Mouse (Mus musculus) MEL (cell line): ENCODE measurements around the gene Klf1. TPM values are rescaled to one million over a fixed set of nuclear protein-coding genes. Genes with fewer than 3 reads are reported as not detected.

Experiments used
- DNase-seq: peaks from one replicate; pipeline ENCODE4 v3.0.0; 2011; ENCODE audit warnings: low read depth, low spot score
- H3K27ac ChIP-seq: 2 replicates; pipeline ENCODE4 v1.5.1; 2012; ENCODE audit warnings: low read depth, mild to moderate bottlenecking, control low read depth, low read length, moderate library complexity; ENCODE audit not compliant: control insufficient read depth
- H3K27me3 ChIP-seq, 2 experiments: fragments of 150-350 bp in 1 of 2; sonication (generic) in 1 of 2; 2 replicates each; pipeline ENCODE4 v1.6.1; 2012; ENCODE audit warnings: low read length in 2 of 2, mild to moderate bottlenecking in 2 of 2, improper control_type of control experiment in 1 of 2, moderate library complexity in 1 of 2; ENCODE audit not compliant: insufficient read depth in 2 of 2, control insufficient read depth in 1 of 2
- H3K36me3 ChIP-seq, 2 experiments: 2 replicates each; pipeline ENCODE4 v1.6.1; 2012 to 2014; ENCODE audit warnings: low read length in 2 of 2, improper control_type of control experiment in 1 of 2, inconsistent platforms in 1 of 2, mild to moderate bottlenecking in 1 of 2; ENCODE audit not compliant: insufficient read depth in 2 of 2, control insufficient read depth in 1 of 2
- H3K4me1 ChIP-seq, 2 experiments: fragments of 150-350 bp in 1 of 2; sonication (generic) in 1 of 2; 2 replicates each; pipeline ENCODE4 v1.6.1; 2012; ENCODE audit warnings: low read length in 2 of 2, improper control_type of control experiment in 1 of 2, mild to moderate bottlenecking in 1 of 2; ENCODE audit not compliant: insufficient read depth in 2 of 2, control insufficient read depth in 1 of 2
- H3K4me3 ChIP-seq, 2 experiments: fragments of 150-350 bp in 1 of 2; sonication (generic) in 1 of 2; 2 replicates each; pipeline ENCODE4 v1.5.1; 2012; ENCODE audit warnings: low read depth in 2 of 2, low read length in 2 of 2, mild to moderate bottlenecking in 2 of 2, moderate library complexity in 2 of 2, control low read depth in 1 of 2, improper control_type of control experiment in 1 of 2; ENCODE audit not compliant: control insufficient read depth in 1 of 2, insufficient read depth in 1 of 2
- H3K79me2 ChIP-seq: 2 replicates; pipeline ENCODE4 v1.6.1; 2012; ENCODE audit warnings: mild to moderate bottlenecking, low read length, moderate library complexity; ENCODE audit not compliant: control insufficient read depth, poor library complexity, insufficient read depth
- H3K9ac ChIP-seq: 2 replicates; pipeline ENCODE4 v1.6.1; 2012; ENCODE audit warnings: low read depth, mild to moderate bottlenecking, control low read depth, low read length, moderate library complexity; ENCODE audit not compliant: control insufficient read depth, poor library complexity, severe bottlenecking
- H3K9me3 ChIP-seq: fragments of 150-350 bp; sonication (generic); replicated peaks from 2 replicates; pipeline ENCODE4 v1.6.1; 2012; ENCODE audit warnings: mild to moderate bottlenecking, low read length, improper control_type of control experiment, moderate library complexity; ENCODE audit not compliant: insufficient read depth
- CHD1 ChIP-seq: IDR thresholded peaks from 2 replicates; pipeline ENCODE4 v1.6.1; 2012; ENCODE audit warnings: low read depth, mild to moderate bottlenecking, inconsistent platforms, low read length, improper control_type of control experiment
- ELF1 ChIP-seq: IDR thresholded peaks from 2 replicates; pipeline ENCODE4 v1.6.1; 2014; ENCODE audit warnings: low read depth, mild to moderate bottlenecking, inconsistent platforms, low read length, improper control_type of control experiment, moderate library complexity
- EP300 ChIP-seq, 2 experiments: IDR thresholded peaks; 2 replicates each; pipeline ENCODE4 v1.6.1; 2011; ENCODE audit warnings: improper control_type of control experiment in 2 of 2, low read length in 2 of 2, low read depth in 1 of 2, mild to moderate bottlenecking in 1 of 2
- ETS1 ChIP-seq: IDR thresholded peaks from 2 replicates; pipeline ENCODE4 v1.6.1; 2012; ENCODE audit warnings: low read depth, mild to moderate bottlenecking, inconsistent platforms, low read length, improper control_type of control experiment, moderate library complexity
- GATA1 ChIP-seq: IDR thresholded peaks from 2 replicates; pipeline ENCODE4 v1.6.1; 2011; ENCODE audit warnings: low read depth, low read length, improper control_type of control experiment
- JUND ChIP-seq: IDR thresholded peaks from 2 replicates; pipeline ENCODE4 v1.6.1; 2011; ENCODE audit warnings: low read depth, mild to moderate bottlenecking, improper control_type of control experiment, low read length
- KAT2A ChIP-seq: conservative IDR thresholded peaks from 2 replicates; pipeline ENCODE4 v1.6.1; 2012; ENCODE audit warnings: low read depth, low read length, improper control_type of control experiment, inconsistent platforms
- MAZ ChIP-seq: IDR thresholded peaks from 2 replicates; pipeline ENCODE4 v1.6.1; 2012; ENCODE audit warnings: low read depth, mild to moderate bottlenecking, inconsistent platforms, low read length, improper control_type of control experiment
- MEF2A ChIP-seq: IDR thresholded peaks from 2 replicates; pipeline ENCODE4 v1.6.1; 2014; ENCODE audit warnings: low read depth, mild to moderate bottlenecking, inconsistent platforms, low read length, improper control_type of control experiment; ENCODE audit not compliant: poor library complexity, insufficient replicate concordance, severe bottlenecking; ENCODE audit errors: extremely low read depth
- MXI1 ChIP-seq: IDR thresholded peaks from 2 replicates; pipeline ENCODE4 v1.6.1; 2011; ENCODE audit warnings: mild to moderate bottlenecking, low read depth, low read length, improper control_type of control experiment
- MYB ChIP-seq: IDR thresholded peaks from 2 replicates; pipeline ENCODE4 v1.6.1; 2011; ENCODE audit warnings: mild to moderate bottlenecking, low read depth, low read length, improper control_type of control experiment
- NELFE ChIP-seq: IDR thresholded peaks from 2 replicates; pipeline ENCODE4 v1.6.1; 2011; ENCODE audit warnings: low read depth, low read length, improper control_type of control experiment
- NRF1 ChIP-seq: IDR thresholded peaks from 2 replicates; pipeline ENCODE4 v1.6.1; 2014; ENCODE audit warnings: low read depth, mild to moderate bottlenecking, inconsistent platforms, low read length, improper control_type of control experiment, moderate library complexity; ENCODE audit not compliant: poor library complexity, insufficient read depth, severe bottlenecking
- POLR2A ChIP-seq, 2 experiments: IDR thresholded peaks; 2 replicates each; pipeline ENCODE4 v1.6.1; 2011 to 2012; ENCODE audit warnings: low read length in 2 of 2, mild to moderate bottlenecking in 2 of 2, control low read depth in 1 of 2, improper control_type of control experiment in 1 of 2, low read depth in 1 of 2, moderate library complexity in 1 of 2; ENCODE audit not compliant: control insufficient read depth in 1 of 2, insufficient read depth in 1 of 2, poor library complexity in 1 of 2
- POLR2AphosphoS5 ChIP-seq: IDR thresholded peaks from 2 replicates; pipeline ENCODE4 v1.6.1; 2012; ENCODE audit warnings: low read depth, borderline replicate concordance, mild to moderate bottlenecking, inconsistent platforms, low read length, moderate library complexity, mixed read lengths
- SIN3A ChIP-seq: IDR thresholded peaks from 2 replicates; pipeline ENCODE4 v1.6.1; 2012; ENCODE audit warnings: low read length, improper control_type of control experiment, inconsistent platforms
- SMC3 ChIP-seq: IDR thresholded peaks from 2 replicates; pipeline ENCODE4 v1.6.1; 2011; ENCODE audit warnings: low read depth, low read length, improper control_type of control experiment
- TAL1 ChIP-seq: IDR thresholded peaks from 2 replicates; pipeline ENCODE4 v1.6.1; 2012; ENCODE audit warnings: mild to moderate bottlenecking, inconsistent platforms, low read length, moderate library complexity, mixed read lengths
- TBP ChIP-seq: IDR thresholded peaks from 2 replicates; pipeline ENCODE4 v1.8.0; 2011; ENCODE audit warnings: low read depth, low read length, improper control_type of control experiment
- TCF12 ChIP-seq: IDR thresholded peaks from 2 replicates; pipeline ENCODE4 v1.6.1; 2014; ENCODE audit warnings: low read depth, mild to moderate bottlenecking, inconsistent platforms, low read length, improper control_type of control experiment, moderate library complexity
- UBTF ChIP-seq: IDR thresholded peaks from 2 replicates; pipeline ENCODE4 v1.6.1; 2012; ENCODE audit warnings: low read depth, mild to moderate bottlenecking, inconsistent platforms, low read length, improper control_type of control experiment, moderate library complexity, borderline replicate concordance; ENCODE audit not compliant: insufficient read depth
- USF2 ChIP-seq, 2 experiments: IDR thresholded peaks; 2 replicates each; pipeline ENCODE4 v1.6.1; 2011 to 2012; ENCODE audit warnings: improper control_type of control experiment in 2 of 2, low read length in 2 of 2, borderline replicate concordance in 1 of 2, inconsistent platforms in 1 of 2, low read depth in 1 of 2, mild to moderate bottlenecking in 1 of 2; ENCODE audit not compliant: insufficient read depth in 1 of 2
- ZMIZ1 ChIP-seq: IDR thresholded peaks from 2 replicates; pipeline ENCODE4 v1.6.1; 2012; ENCODE audit warnings: low read depth, mild to moderate bottlenecking, inconsistent platforms, low read length, improper control_type of control experiment, moderate library complexity
- polyA plus RNA-seq, 2 experiments: library from polyadenylated mRNA; stranded (reverse) in 1 of 2; unstranded in 1 of 2; fragments of >175 nt in 1 of 2; fragments of >200 nt in 1 of 2; gene quantifications; 2 replicates each; pipeline versions ENCODE4 v1.2.1 to v1.2.4; 2012; ENCODE audit warnings: low replicate concordance in 2 of 2, low read depth in 1 of 2; ENCODE audit not compliant: insufficient read length in 2 of 2, insufficient read depth in 1 of 2, missing spikeins in 1 of 2
- total RNA-seq: library from RNA; depleted of rRNA; stranded (reverse); fragments of 300-350 nt; gene quantifications from 2 replicates; pipeline ENCODE4 v1.2.3, GENCODE M21; 2012

Klf1 gene
- total and polyA plus RNA-seq, 3 experiments, result 234 to 262 TPM; not detected in 1

GRCm38 (mm10) chr8:84908421-84909161 lies 6.9 kb downstream of the Klf1 start, which contains the start of gene Dnase2a (continued):
- TF ChIP-seq EP300 (IDR thresholded peaks at IDR 0.05; ENCODE audit: low read depth in 1 of 2, low read length in 2 of 2) (no peak), SMC3 (0 out of 2 replicates have a peak, but pooled peaks have one; percentile 2), NRF1 (no peak), POLR2A (IDR thresholded peaks at IDR 0.05; ENCODE audit: control insufficient read depth in 1 of 2, insufficient read depth in 1 of 2, low read depth in 1 of 2, low read length in 2 of 2, poor library complexity in 1 of 2) (peak; percentile 83 to 98), POLR2AphosphoS5 (no peak; the same call in 1 of the 2 replicates), ELF1 (0 out of 2 replicates have a peak, but pooled peaks have one; percentile 7), UBTF (no peak), KAT2A (no peak; the same call in 1 of the 2 replicates), ETS1 (0 out of 2 replicates have a peak, but pooled peaks have one; percentile 6)

DNA sequence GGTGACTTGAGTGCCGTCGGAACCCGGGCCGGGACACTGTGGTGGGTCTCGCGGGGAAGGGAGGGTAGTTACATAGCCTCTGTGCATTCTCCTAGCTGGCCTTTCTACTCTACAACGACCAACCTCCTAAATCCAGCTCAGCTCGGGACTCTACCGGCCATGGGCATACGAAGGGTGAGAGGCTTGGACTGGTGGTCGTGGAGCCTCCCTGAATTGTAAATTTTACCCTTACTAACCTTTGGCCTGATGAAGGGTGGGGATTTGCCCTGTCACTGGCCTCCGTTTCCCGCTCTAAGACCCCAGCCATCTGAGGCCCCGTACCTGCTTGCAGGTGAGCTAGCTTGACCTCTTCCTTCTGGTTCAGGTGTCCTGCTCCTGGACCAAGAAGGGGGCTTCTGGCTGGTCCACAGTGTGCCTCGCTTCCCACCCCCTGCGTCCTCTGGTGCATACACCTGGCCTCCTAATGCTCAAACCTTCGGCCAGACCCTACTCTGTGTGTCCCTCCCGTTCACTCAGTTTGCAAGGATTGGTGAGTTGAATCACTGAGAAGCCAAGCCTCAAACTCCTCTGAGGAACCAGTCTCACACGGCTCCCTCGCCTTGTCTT lies 7.5 kb downstream of the Klf1 start:
- peaks cover 8 to 27% of the 10 kb centered on the region in 2 experiments; a peak in 3 of 4 replicates for H3K36me3 ChIP-seq
- peaks cover 29% of the 10 kb centered on the region for H3K79me2 ChIP-seq
- H3K27ac ChIP-seq, result peak overlapping the region; percentile 95
- H3K9me3 ChIP-seq, result no peaks in the 10 kb centered on the region
- H3K4me1 ChIP-seq, result peaks cover 2 to 42% of the 10 kb centered on the region in 2 experiments; a peak in 3 of 4 replicates
- H3K9ac ChIP-seq, result peak overlapping the region; percentile 96
- no peak for DNase-seq
- TF ChIP-seq CHD1 (peak; percentile 90; the same call in 1 of the 2 replicates), USF2 (IDR thresholded peaks at IDR 0.05; ENCODE audit: borderline replicate concordance in 1 of 2, insufficient read depth in 1 of 2, low read depth in 1 of 2, low read length in 2 of 2) (no peak)
- H3K4me3 ChIP-seq, result peak overlapping the region; percentile 74 to 94
- no peaks in the 10 kb centered on the region for H3K27me3 ChIP-seq

DNA sequence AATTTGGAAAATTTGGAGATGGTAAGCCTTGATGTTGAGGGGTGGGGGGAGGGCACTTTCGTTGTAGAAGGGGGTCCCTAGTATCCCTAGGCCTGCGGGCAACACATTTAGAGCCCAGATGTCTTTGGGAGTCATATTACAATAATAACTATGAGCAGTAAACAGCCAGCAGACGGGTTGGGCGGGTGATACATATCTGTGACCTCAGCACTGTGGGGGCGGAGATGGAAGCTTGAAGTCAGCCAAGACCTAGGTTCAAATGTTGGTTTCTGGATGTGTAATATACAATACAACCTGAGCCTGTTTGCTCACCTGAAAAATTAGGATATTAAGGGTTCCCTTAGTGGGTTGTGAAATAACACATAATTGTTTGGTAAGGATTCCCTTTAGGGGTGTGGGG lies 8.2 kb downstream of the Klf1 start:
- H3K27me3 ChIP-seq, result no peaks in the 10 kb centered on the region
- no peak for TF ChIP-seq MEF2A
- no peak for TF ChIP-seq MAZ
- 0 out of 2 replicates have a peak, but pooled peaks have one; percentile 20 for TF ChIP-seq ZMIZ1
- TF ChIP-seq POLR2AphosphoS5, result no peak
- TF ChIP-seq MXI1, result peak; percentile 41
- TF ChIP-seq MYB, result no peak
- TF ChIP-seq TAL1, result 0 out of 2 replicates have a peak, but pooled peaks have one; percentile 11
- no peak for TF ChIP-seq JUND
- peak; percentile 72 for TF ChIP-seq SIN3A
- peak; percentile 60 for TF ChIP-seq ETS1
- TF ChIP-seq TCF12, result peak; percentile 43; the same call in 1 of the 2 replicates
- peak; percentile 48; the same call in 1 of the 2 replicates for TF ChIP-seq GATA1
- peak in 1 of 2 experiments; percentile 45; a peak in 2 of 4 replicates for TF ChIP-seq EP300 (IDR thresholded peaks at IDR 0.05; ENCODE audit: low read depth in 1 of 2, low read length in 2 of 2)
- TF ChIP-seq TBP, result peak; percentile 60
- peak; percentile 24; the same call in 1 of the 2 replicates for TF ChIP-seq NELFE
- H3K4me1 ChIP-seq, result peaks cover 2 to 44% of the 10 kb centered on the region in 2 experiments; a peak in 3 of 4 replicates
- peaks cover 4 to 31% of the 10 kb centered on the region in 2 experiments; a peak in 3 of 4 replicates for H3K36me3 ChIP-seq
- no peaks in the 10 kb centered on the region for H3K9me3 ChIP-seq
- H3K4me3 ChIP-seq, result peak overlapping the region; percentile 74 to 94
- peak overlapping the region; percentile 95 for H3K27ac ChIP-seq
- H3K9ac ChIP-seq, result peak overlapping the region; percentile 96
- peak; percentile 88 for DNase-seq
- peaks cover 28% of the 10 kb centered on the region for H3K79me2 ChIP-seq
